Mouse (Mus musculus) heart, adult 18-20 months (tissue): ENCODE measurements around the gene Slamf9. TPM values are rescaled to one million over a fixed set of nuclear protein-coding genes. Genes with fewer than 3 reads are reported as not detected.

Source experiments
- DNase-seq, 2 experiments: peaks; one replicate each; pipeline ENCODE4 v3.0.0; 2021 to 2022; ENCODE audit warnings: mixed read lengths in 1 of 2
- total RNA-seq, 2 experiments: library from RNA; stranded (reverse); gene quantifications; 2 replicates each; pipeline ENCODE4 v1.2.3; 2021

Gene Slamf9
- total RNA-seq, 2 experiments from 2014 or later = 1.2 to 2.2 TPM

DNA sequence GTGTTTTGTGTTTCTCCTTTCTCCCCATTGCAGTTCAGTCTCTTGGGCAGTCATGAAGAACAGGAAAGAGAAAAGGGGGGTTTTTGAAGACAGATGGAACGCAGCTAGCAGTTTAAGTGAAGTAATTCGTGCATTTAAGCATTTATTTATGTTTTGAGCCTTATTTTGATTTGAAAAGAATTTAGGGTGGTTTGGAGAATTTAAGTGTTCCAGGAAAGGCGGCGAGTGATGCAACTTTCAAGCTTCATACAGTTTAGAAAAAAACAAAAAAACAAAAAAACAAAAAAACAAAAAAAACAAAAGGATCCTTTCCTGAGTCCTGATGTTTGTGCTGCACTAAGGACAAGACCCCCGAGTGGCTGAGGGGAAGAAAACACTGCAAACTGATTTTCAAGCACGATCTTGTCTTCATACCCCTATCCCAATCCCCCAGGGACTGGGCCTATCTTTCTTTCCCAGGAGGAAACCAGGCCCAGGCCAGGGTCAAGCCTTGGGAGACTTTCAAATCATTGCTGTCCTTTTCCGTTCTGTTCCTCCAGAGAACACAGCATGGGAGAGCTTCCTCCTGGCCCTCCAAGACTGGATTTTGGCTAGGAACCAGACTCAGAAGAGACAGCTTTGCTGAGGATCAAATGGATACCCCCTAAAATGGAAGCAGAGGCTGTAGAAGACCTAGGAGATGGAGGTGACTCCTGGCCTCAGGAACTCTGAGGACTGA lies 39.6 kb downstream of the Slamf9 start:
- peak; percentile 69 to 71 for DNase-seq

DNA sequence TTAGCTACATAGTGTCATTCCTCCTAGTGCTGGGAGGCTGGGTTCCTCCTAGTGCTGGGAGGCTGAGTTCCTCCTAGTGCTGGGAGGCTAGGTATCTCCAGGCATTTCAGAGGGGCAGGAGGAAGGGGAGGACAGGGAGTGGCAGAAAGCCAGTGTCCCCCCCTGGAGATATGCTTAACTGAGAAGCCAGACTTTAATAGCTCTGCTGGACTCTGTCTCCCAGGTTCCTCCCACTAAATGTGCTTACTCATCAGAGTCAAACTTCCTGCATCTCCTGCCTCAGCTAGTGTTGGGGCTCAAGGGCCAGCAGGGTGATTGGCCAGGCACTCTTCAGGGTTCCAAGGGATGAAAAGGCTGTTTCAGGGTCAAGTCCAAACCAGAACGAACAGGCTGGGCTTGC lies 40.2 kb downstream of the Slamf9 start:
- DNase-seq = peak; percentile 47 to 51

DNA sequence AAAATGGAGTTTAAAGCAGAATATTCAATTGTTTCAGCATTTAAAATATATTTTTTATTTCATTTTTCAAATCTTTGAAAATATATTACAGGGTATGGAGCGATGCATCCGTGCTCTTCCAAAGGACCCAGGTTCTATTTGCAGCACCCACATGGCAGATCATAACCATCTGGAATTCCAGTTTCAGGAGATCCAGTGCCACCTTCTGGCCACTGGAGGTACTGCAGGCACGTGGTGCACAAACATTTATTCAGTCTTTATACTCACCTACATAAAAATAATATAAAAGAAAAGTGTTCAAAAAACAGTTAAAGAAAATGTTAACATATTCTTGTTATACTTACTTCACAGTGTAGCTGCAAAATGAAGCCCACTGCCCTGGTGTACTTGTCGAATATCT lies 42.9 kb downstream of the Slamf9 start:
- peak in 1 of 2 experiments; percentile 9 for DNase-seq

DNA sequence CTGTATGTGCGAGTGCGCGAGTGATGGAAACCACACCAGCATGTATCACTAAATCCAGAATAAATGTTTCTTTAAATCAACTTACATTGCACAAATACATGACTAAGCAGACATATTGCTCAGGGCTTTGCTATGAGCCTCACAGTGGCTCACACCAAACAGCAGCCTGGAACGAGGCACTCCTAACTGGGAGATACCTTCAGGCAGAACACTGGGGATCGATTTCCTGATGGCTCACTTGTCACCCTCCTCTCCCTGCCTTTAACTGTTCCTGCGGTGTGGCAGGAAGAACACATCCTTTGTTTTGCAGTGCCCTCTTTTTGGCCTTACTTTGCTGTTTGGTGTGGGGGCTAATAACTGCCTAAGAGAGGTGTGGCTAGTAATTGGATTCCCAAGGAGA lies 44.5 kb downstream of the Slamf9 start:
- DNase-seq = peak in 1 of 2 experiments; percentile 5

DNA sequence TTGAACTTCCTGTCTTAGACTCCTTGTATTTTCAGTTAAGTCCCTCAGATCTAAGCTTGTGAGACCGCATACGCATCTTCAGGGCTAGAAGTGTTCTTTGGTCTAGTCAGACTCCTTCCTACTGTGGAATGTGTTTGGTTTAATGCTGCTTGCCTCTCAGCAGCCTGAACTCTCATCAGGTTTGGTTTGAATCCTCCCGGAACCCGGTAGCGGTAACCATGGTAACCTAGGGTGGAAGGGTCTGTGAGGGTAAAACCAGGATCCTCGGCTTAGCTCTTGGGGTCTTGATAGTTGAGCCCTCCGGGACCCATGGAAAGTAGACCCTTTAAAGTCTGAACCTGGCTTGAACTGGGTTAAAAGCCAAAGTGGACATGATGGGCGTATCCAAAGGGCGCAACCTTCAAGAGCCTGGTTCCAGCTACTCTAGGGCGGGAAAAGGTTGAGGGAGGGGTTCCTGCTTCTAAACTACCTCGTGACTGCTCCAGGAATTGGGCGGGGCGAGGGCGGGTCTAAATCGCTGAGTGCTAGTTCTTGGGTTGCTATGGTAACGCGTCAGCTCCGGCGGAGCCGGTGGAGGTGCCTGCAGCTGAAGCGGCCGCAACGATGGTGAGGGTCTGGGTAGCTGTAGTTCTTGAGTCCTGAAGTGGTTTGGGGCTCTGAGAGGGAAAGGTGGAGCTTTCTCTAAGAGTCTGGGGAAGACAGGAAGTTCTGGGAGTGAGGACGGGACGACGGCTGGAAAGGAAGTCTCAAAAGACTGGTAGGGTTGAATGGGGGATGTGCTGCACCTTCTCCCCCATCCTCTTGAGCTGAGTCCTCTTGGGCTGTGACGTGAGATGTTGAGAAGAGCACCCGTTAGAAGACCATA lies 45.6 kb downstream of the Slamf9 start, which contains the start of gene Cfap45:
Gene Cfap45 (plus strand): TSS at position 226 of the 865 bp plus-strand sequence.
- DNase-seq = peak; percentile 84 to 92

DNA sequence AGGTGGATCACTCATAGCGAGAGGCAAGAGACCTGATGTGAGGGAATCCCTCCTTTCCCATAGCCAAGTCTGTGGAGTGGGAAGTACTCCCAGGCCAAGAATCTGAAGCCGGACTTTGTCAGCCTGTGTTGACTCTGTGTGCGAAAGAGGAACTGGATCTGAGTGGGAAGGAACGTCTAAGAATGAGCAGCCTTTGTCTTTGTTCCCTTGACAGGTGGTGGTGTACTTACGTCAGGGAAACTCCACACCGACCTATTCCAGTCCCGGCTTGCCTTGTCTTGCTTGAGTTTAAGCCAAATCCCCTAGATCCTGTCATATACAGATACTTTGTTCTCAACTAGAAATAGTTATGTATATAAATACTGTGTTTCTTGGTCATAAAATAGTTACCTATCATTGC lies 47.4 kb downstream of the Slamf9 start:
- DNase-seq = peak in 1 of 2 experiments; percentile 52

DNA sequence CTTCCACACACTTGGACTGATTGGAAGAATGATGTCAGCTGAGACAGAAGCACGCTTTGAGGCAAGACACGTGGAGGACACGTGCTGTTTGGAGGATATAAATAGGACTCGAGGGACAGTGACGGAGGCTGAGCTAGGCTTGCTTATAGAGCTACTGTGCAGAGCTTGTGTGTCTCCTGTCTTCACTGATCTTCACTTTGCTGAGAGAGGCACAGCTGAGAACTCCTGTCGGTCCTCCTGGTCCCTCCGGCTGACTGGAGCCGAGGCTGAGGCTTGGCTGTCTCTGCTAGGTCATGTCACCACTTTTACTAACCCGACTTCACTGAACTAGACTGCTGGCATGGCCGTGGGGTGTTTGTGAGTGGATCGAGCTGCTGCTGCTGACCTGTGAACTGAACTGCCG lies 48.5 kb downstream of the Slamf9 start:
- peak; percentile 63 to 72 for DNase-seq

DNA sequence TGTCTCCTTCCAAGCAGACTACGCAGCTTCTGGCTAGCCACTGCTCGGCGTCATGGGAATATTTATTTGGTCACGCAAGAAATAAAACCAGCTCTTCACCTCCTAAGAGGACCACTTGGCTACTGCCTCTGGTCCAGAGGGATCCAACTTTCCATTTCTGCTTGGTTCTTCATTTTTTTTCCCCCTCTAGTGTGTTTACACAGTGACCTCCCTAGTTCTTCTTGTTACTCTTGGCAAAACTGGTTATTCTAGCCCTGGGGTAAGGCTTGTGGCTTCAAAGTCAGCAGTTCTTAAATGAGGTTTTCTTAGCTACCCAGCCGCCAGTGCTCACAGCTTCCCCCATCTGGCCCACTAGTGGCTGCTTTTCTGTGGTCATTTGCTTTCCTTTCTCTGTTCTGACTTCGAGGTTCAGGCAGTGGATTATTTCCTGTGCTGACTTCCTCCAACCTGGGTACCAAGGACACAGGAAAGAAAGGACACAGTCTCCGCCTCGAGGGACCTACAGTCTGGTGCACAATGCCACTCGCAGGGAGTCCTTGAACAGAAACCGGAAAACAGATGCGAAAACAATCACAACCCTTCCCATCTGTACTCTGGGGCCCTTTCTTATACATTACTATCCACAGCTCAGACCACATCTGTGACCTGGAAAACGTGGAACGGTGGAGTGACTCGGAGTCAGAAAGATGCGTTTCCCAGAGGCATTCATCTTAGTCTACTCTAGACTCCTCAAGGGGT lies 50.0 kb downstream of the Slamf9 start:
- DNase-seq = peak; percentile 77 to 89

DNA sequence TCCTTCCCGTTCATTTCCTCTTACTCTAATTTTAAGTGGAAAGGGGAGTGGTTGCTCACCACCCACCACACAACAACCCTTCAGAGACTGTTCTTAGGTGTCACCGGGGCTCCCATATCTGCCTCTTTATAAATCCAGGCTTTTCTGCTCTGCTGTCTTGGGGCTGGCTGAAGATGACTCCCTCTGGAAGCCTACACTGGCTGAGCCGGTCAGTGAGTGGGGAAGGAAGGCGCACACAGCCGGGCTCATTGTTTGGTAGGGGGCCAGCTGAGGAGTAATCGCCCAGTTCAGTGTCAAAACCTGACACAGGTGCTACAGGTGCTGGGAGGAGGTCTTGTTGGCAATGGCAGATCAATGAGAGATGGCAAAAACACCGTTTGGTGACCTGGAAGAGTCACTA lies 50.8 kb downstream of the Slamf9 start:
- no peak for DNase-seq

DNA sequence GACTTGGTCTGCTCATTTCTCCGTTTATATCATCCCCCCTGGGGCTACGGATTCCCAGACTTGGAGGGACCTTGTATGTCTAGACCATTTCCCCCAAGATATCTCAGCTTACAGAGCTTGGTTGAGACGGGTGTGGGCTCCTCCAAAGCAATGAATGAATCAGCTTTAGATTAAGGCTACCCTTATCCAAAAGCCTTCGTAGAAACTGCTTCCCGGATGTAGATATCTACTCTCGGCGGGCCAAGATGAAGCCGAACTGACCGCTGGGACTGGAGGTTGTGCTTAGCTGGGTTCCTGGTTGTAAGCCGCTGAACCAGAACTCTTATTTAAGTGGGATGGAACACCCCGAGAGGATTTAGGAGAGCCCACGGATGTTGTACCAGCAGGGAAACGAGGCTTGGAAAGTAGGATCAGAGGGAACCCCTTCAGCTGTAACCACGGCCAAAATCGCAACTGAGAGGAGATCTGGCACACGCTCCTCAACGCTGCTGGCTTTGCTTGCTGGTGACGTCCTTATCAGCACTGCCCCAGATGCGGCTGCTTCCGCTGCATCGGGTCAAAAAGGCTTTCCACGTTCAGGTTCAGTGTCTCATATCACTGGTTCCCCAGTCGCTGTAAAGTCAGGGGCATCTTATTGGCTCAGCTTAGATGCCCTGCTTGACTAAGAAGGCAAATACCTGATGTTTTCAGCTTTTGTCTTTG lies 51.4 kb downstream of the Slamf9 start:
- DNase-seq = peak; percentile 78 to 84

DNA sequence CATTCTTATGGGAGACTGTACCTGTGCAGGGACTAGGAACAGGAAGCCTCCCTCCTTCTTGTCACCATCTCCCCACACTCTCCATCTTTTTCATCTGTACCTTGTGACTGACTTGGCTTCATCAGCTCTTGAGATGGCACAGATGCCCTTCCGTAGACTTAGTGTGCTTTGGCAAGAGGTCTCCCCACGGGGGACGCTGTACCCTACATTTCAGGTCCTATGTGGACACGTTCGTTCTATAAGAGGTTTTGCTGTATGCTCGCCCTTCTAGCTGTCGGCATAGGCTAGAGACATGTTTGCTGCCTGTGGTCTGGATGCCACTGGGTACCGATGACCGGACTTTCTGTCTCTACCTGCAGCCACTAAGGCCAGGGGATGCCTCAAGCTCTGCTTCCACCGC lies 52.3 kb downstream of the Slamf9 start:
- no peak for DNase-seq

Other genes starting within 250 kb of the Slamf9 start
- gene Atp1a4, start 216.9 kb upstream of the Slamf9 start, total RNA-seq = not detected
- 10 to 100 TPM in 1 of 2 experiments, 1 to 10 TPM in 1; 9.8 to 10.1 TPM for gene Igsf8, start 213.7 kb upstream of the Slamf9 start, total RNA-seq
- gene Atp1a2, start 177.3 kb upstream of the Slamf9 start, total RNA-seq = 100 to 1,000 TPM; 496 to 511 TPM
- gene Kcnj9, start 146.0 kb upstream of the Slamf9 start, total RNA-seq = not detected
- gene Kcnj10, start 134.1 kb upstream of the Slamf9 start, total RNA-seq = under 1 TPM; 0.17 to 0.18 TPM
- 1 to 10 TPM; 3.2 to 4.2 TPM for gene Pigm, start 98.8 kb upstream of the Slamf9 start, total RNA-seq
- gene Igsf9, start 6.4 kb downstream of the Slamf9 start, total RNA-seq = under 1 TPM; 0.28 to 0.45 TPM
- gene Tagln2, start 24.7 kb downstream of the Slamf9 start, total RNA-seq = 10 to 100 TPM; 56.8 to 58.8 TPM
- gene Cfap45, start 45.4 kb downstream of the Slamf9 start, total RNA-seq = 1 to 10 TPM in 1 of 2 experiments, not detected in 1; 1.2 TPM
- not detected for gene Vsig8, start 80.6 kb downstream of the Slamf9 start, total RNA-seq
- under 1 TPM; 0.37 to 0.39 TPM for gene Slamf8, start 115.2 kb downstream of the Slamf9 start, total RNA-seq
- not detected for gene Fcrl6, start 127.2 kb downstream of the Slamf9 start, total RNA-seq
- 10 to 100 TPM in 1 of 2 experiments, 1 to 10 TPM in 1; 9.8 to 10.4 TPM for gene Dusp23, start 157.6 kb downstream of the Slamf9 start, total RNA-seq
- under 1 TPM in 1 of 2 experiments, not detected in 1; 0.33 TPM for gene Crp, start 222.7 kb downstream of the Slamf9 start, total RNA-seq